Mouse (Mus musculus) layer of hippocampus, postnatal 36 days (tissue): ENCODE data around the gene Tor4a. TPM values are rescaled to one million over a fixed set of nuclear protein-coding genes. Genes with fewer than 3 reads are reported as not detected.

Source experiments
- DNase-seq, 2 experiments: peaks; one replicate each; pipeline ENCODE4 v3.0.0; 2022
- total RNA-seq, 2 experiments: library from RNA; stranded (reverse); gene quantifications; 2 replicates each; pipeline ENCODE4 v1.2.3; 2021

Gene Tor4a
- total RNA-seq, 2 experiments from 2014 or later: 1.3 to 1.8 TPM

DNA sequence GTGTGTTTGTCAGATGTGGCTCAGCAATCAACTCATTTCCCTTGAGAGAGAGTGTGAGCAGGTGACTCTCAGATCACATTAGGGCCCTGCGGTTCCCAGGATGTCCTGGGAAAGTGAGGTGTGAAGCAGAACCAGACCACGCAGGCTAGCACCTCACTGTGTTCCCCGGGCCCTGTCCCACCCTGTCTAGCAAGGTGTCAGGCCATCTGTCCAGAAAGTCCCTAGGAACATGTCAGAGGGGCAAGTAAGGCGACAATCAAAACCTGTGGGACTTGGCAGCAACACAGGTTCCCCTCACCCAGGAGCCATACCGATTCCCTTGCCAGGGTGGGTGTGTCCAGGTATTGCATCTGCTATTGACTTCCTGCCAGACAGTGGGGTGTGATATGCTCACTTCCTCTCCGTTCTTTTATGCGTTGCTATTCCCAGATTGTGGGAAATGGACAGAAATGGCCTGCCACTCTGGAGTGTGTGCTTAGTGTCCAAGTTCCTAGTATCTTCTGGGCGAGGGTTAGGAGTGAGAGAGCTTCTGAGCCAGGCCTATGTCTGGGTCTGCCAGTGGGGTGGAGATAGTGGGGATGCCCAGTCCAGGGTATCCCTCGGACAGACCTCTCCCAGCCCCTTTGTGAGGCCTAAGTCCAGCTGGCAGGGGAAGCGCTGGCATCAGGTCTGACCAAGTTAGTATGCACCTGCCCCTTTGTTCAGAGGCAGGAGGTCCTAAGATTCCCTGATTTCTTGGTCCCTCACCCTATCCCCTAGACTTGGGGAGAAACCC, 26.2 kb downstream of the Tor4a start:
- DNase-seq: no peak

GRCm38 (mm10) chr2:25169778-25170177, 26.9 kb downstream of the Tor4a start:
- DNase-seq: no peak

- DNase-seq: no peak
Measured at GRCm38 (mm10) chr2:25168665-25168978, 28.1 kb downstream of the Tor4a start.

DNA sequence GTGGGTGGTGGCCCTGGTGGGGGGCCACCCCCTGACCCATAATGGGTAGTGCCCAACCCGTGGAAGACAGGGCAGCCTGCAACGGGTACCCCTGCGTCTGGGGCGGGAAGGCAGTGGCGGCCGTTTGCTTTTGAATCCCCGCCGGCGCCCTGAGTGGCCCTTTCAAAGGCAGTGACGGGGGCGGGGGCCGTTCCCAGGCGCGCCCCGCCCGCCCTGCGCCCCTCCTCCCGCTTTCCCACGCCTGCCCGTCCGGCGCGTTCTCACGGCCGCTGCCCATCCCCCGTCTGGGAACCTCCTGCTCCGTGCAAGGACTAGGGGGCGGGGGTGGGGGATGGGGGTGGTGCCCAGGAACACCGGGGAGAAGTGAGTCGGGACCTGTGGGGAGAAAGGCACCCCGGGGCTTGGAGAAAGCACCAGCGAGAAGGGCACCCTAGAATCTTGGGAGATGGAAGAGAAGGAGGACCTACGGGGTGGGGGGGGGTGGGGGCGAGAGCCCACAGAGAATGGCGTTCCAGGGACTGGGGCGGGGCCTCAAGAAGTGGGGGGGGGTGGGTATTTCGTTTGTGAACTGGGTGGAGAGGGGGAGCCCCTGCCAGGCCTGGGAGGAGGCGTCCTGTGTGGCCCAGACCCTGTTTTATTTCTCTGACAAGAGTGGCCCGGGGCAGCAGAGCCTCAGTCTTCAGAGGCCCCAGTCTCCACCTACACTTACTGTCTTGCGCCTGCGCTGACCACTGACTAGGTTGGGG, 28.6 kb downstream of the Tor4a start:
- no peak for DNase-seq

DNA sequence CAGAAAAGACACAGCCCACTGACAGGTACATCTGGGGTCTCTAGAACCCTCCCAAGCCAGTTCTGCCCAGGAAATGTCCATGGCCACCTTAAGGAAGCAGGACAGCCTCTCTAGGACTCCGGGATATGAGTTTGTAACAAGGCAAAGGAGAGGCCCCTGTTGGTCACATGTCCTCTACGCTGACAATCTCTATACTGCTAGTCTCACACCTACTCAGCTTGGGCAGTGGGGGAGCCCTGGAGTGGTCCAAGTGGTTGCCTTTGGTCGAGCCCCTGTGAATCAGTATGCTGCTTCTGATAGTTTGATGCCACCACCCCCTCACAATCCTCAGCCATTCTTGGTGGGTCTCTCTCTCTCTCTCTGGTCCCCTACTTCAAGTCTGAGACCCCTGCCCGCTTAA, 29.2 kb downstream of the Tor4a start:
- DNase-seq: no peak

DNA sequence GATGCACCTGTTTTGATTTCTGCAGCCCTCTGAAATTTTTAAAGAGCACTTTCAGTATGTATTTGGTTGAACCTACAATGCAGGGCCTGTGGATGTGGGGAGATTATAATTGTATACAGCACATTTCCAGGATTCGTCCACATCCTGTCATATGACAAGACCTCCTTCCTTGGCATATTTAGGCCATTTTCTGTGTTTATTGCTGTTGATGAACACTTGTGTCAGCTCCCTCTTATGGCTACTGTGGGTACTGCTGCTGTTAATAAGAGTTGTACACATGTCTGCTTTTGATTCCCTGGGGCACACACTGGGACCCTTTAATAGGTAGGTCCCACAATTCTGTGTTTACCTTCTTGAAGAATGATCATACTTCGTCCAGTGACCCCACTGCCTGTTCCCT, 39.0 kb downstream of the Tor4a start:
- DNase-seq: no peak

DNA sequence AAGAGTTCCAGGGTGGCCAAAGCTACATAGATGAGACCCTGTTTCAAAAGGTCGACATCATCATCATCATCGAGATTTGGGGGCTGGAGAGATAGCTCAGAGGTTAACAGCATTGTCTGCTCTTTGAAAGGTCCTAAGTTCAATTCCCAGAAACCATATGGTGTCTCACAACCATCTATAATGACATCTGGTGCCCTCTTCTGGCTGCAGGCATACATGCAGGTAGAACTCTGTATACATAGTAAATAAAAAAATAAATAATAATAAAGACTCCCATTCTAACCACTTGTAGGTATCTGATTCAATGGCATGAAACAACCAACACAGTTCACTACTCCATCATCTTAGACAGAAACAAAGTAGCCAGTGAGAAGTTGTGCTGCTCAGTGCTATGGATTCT, 39.7 kb downstream of the Tor4a start:
- no peak for DNase-seq

- DNase-seq: no peak
Measured at GRCm38 (mm10) chr2:25156177-25156576, 40.5 kb downstream of the Tor4a start.

DNA sequence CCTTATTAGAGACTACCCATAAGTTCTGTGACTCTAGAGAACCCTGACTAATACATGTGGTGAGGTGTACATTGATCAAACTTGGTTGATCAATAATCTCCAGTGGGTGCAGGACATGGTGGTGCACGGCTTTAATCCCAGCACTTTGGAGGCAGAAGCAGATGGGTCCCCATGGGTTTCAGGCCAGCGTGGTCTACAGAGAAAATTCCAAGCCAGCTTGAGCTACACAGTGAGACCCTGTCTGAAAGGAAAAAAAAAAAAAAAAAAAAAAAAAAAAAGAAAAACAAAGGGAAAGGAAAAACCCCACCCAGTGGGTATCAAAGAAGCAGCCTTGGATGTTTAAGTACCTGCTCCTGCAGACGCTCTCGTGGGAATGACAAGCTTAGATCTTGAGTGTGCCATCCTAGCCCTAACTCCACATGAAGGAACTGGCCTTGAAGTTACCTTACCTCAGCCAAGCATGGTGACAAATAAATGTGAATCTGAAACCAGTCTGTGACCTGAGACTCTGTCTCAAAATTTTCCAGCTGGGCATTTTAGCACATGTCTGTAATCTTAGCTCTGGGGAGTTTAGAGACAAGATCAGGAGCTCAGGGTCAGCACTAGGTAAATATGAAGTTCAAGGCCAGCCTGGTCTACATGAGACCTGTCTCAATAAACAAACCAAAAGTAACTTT, 45.3 kb downstream of the Tor4a start:
- no peak for DNase-seq

- no peak for DNase-seq
Measured at GRCm38 (mm10) chr2:25149643-25150042, 47.0 kb downstream of the Tor4a start.

DNA sequence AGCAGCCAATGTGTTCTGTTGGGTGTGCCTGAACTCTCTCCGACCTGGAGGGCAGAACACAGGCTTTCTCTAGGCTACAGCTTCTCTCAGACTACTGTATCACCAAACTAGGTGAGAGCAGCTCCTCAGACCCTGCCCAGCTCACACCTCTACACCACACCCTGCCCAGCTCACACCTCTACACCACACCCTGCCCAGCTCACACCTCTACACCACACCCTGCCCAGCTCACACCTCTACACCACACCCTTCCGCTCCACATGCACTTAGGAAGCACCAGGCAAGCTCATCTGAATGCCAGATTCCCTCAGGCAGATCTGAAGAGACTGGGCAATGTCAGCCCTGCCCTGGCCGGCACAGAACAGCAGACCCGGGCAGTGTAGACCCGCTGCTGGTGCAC, 48.8 kb downstream of the Tor4a start:
- DNase-seq: no peak

GRCm38 (mm10) chr2:25147398-25147797, 49.3 kb downstream of the Tor4a start:
- DNase-seq: no peak

- DNase-seq: no peak
Measured at GRCm38 (mm10) chr2:25145346-25145745, 51.3 kb downstream of the Tor4a start.

Other genes starting within 250 kb of the Tor4a start
- gene Zmynd19, start 247.1 kb downstream of the Tor4a start, total RNA-seq: 10 to 100 TPM; 40.4 to 43.4 TPM
- 10 to 100 TPM; 32.5 to 34.4 TPM for gene Dph7, start 234.5 kb downstream of the Tor4a start, total RNA-seq
- 10 to 100 TPM; 78.2 to 92.1 TPM for gene Mrpl41, start 221.8 kb downstream of the Tor4a start, total RNA-seq
- gene Pnpla7, start 220.9 kb downstream of the Tor4a start, total RNA-seq: 10 to 100 TPM; 23.3 to 33.3 TPM
- 100 to 1,000 TPM; 948 to 958 TPM for gene Nsmf, start 142.5 kb downstream of the Tor4a start, total RNA-seq
- not detected for gene Entpd8, start 116.6 kb downstream of the Tor4a start, total RNA-seq
- gene Noxa1, start 101.7 kb downstream of the Tor4a start, total RNA-seq: not detected
- 10 to 100 TPM; 21.3 to 21.5 TPM for gene Nrarp, start 16.1 kb downstream of the Tor4a start, total RNA-seq
- 10 to 100 TPM; 55.1 to 58.1 TPM for gene Nelfb, start 14.6 kb upstream of the Tor4a start, total RNA-seq
- gene Stpg3, start 17.8 kb upstream of the Tor4a start, total RNA-seq: not detected
- not detected for gene Fam166a, start 21.9 kb upstream of the Tor4a start, total RNA-seq
- 100 to 1,000 TPM; 309 to 323 TPM for gene Tubb4b, start 27.8 kb upstream of the Tor4a start, total RNA-seq
- gene Slc34a3, start 37.5 kb upstream of the Tor4a start, total RNA-seq: not detected
- not detected for gene Rnf224, start 39.9 kb upstream of the Tor4a start, total RNA-seq
- gene Rnf208, start 45.4 kb upstream of the Tor4a start, total RNA-seq: 100 to 1,000 TPM; 223 to 232 TPM
- gene Cysrt1, start 45.6 kb upstream of the Tor4a start, total RNA-seq: not detected
- 1 to 10 TPM; 2.2 to 4.4 TPM for gene AL732309.1, start 50.0 kb upstream of the Tor4a start, total RNA-seq
- 10 to 100 TPM; 35.5 to 40.4 TPM for gene Tmem203, start 58.6 kb upstream of the Tor4a start, total RNA-seq
- 10 to 100 TPM; 19.4 to 23.1 TPM for gene Tprn, start 65.7 kb upstream of the Tor4a start, total RNA-seq
- 10 to 100 TPM; 65.0 to 69.4 TPM for gene Ssna1, start 75.6 kb upstream of the Tor4a start, total RNA-seq
- 10 to 100 TPM; 83.0 to 83.3 TPM for gene Anapc2, start 75.6 kb upstream of the Tor4a start, total RNA-seq
- gene Tmem210, start 91.3 kb upstream of the Tor4a start, total RNA-seq: not detected
- not detected for gene Lrrc26, start 93.0 kb upstream of the Tor4a start, total RNA-seq
- 100 to 1,000 TPM; 420 to 431 TPM for gene Grin1, start 122.3 kb upstream of the Tor4a start, total RNA-seq
- 10 to 100 TPM; 50.6 to 52.3 TPM for gene Man1b1, start 135.5 kb upstream of the Tor4a start, total RNA-seq
- 10 to 100 TPM; 26.1 to 38.4 TPM for gene Dpp7, start 159.5 kb upstream of the Tor4a start, total RNA-seq
- gene Uap1l1, start 168.8 kb upstream of the Tor4a start, total RNA-seq: 10 to 100 TPM; 10.8 to 13.8 TPM
- gene Sapcd2, start 175.4 kb upstream of the Tor4a start, total RNA-seq: 1 to 10 TPM; 3.7 to 4.6 TPM
- gene Entpd2, start 199.0 kb upstream of the Tor4a start, total RNA-seq: 10 to 100 TPM; 14.9 to 16.1 TPM
- gene Npdc1, start 202.5 kb upstream of the Tor4a start, total RNA-seq: 100 to 1,000 TPM; 422 to 431 TPM
- gene Fut7, start 226.4 kb upstream of the Tor4a start, total RNA-seq: under 1 TPM; 0.87 to 0.94 TPM
- 100 to 1,000 TPM; 147 to 167 TPM for gene Abca2, start 231.8 kb upstream of the Tor4a start, total RNA-seq